Mouse (Mus musculus) mouse trophoblast stem cell (cell line): Measurements from ENCODE around the gene Axl.

Experiments
- in situ Hi-C, 2 experiments: fragments of 300-500 bp; cut with MseI, MboI; formaldehyde crosslinking; loops; 2 replicates in 1 of 2; 3 replicates in 1 of 2; pipeline ENCODE4 v1.15.1; 2025

Axl gene

GRCm38 (mm10) chr7:25788220-25789128 is at the start of gene Axl:
TSS of gene Axl (minus strand) at chr7:25788705.
- in situ Hi-C loops, result no loop called here

- in situ Hi-C loops, result no loop called here
Observed at GRCm38 (mm10) chr7:25835188-25835891, 46.8 kb upstream of the Axl start.

- in situ Hi-C loops, result no loop called here
Observed at GRCm38 (mm10) chr7:25831557-25832530, 43.3 kb upstream of the Axl start.

- in situ Hi-C loops, result no loop called here
Observed at GRCm38 (mm10) chr7:25830251-25830650, 41.7 kb upstream of the Axl start.

- in situ Hi-C loops, result no loop called here
Observed at GRCm38 (mm10) chr7:25827199-25827598, 38.7 kb upstream of the Axl start.

- in situ Hi-C loops, result no loop called here
Observed at GRCm38 (mm10) chr7:25826029-25826428, 37.5 kb upstream of the Axl start.

- in situ Hi-C loops, result no loop called here
Observed at GRCm38 (mm10) chr7:25825043-25825442, 36.5 kb upstream of the Axl start.

GRCm38 (mm10) chr7:25816241-25816919 is 27.9 kb upstream of the Axl start, which contains the start of gene Cyp2s1:
TSS of gene Cyp2s1 (minus strand) at chr7:25816913.
- in situ Hi-C loops, result no loop called here

GRCm38 (mm10) chr7:25815571-25815970 is 27.1 kb upstream of the Axl start:
- in situ Hi-C loops, result no loop called here

- in situ Hi-C loops, result no loop called here
Observed at GRCm38 (mm10) chr7:25814711-25815110, 26.2 kb upstream of the Axl start.

- in situ Hi-C loops, result no loop called here
Observed at GRCm38 (mm10) chr7:25812195-25812594, 23.7 kb upstream of the Axl start.

- in situ Hi-C loops, result no loop called here
Observed at GRCm38 (mm10) chr7:25811716-25812115, 23.2 kb upstream of the Axl start.

- in situ Hi-C loops, result loop anchor here in 1 of 2 experiments (5.0 kb wide), 1 partner anchor 48 kb away; no protein-coding TSS in a partner anchor
Observed at GRCm38 (mm10) chr7:25805631-25806343, 17.3 kb upstream of the Axl start.

GRCm38 (mm10) chr7:25804792-25805191 is 16.3 kb upstream of the Axl start:
- in situ Hi-C loops, result loop anchor here (5.0 kb wide), 1 partner anchor 47 kb away; no protein-coding TSS in a partner anchor

GRCm38 (mm10) chr7:25803460-25803859 is 15.0 kb upstream of the Axl start:
- in situ Hi-C loops, result loop anchor here in 1 of 2 experiments (5.0 kb wide), 1 partner anchor 46 kb away; no protein-coding TSS in a partner anchor

GRCm38 (mm10) chr7:25802241-25803125 is 14.0 kb upstream of the Axl start:
- in situ Hi-C loops, result loop anchor here in 1 of 2 experiments (5.0 kb wide), 1 partner anchor 45 kb away; no protein-coding TSS in a partner anchor

- in situ Hi-C loops, result loop anchor here in 1 of 2 experiments (5.0 kb wide), 1 partner anchor 44 kb away; no protein-coding TSS in a partner anchor
Observed at GRCm38 (mm10) chr7:25801031-25801430, 12.5 kb upstream of the Axl start.

- in situ Hi-C loops, result no loop called here
Observed at GRCm38 (mm10) chr7:25799369-25799768, 10.9 kb upstream of the Axl start.

GRCm38 (mm10) chr7:25798540-25798939 is 10.0 kb upstream of the Axl start:
- in situ Hi-C loops, result no loop called here
